Mouse (Mus musculus) midbrain, embryonic 14.5 days (tissue): ENCODE results near the gene Elavl1. TPM values are rescaled to one million over a fixed set of nuclear protein-coding genes. Genes with fewer than 3 reads are reported as not detected.
A peak's percentile ranks its signal among the peaks of the same experiment; 100 is the strongest.

Experiments used
- ATAC-seq: fragments of 200-750 bp; cut with Nextera tagmentation; 2 replicates; pipeline ENCODE4 v1.8.0; 2017; ENCODE audit warnings: moderate number of reproducible peaks, moderate library complexity; ENCODE audit not compliant: low FRiP score, low TSS enrichment
- DNase-seq: peaks from one replicate; pipeline ENCODE4 v3.0.0-alpha.2; 2015
- H3K27ac ChIP-seq: fragments of 300-500 bp; sonication (generic); replicated peaks from 2 replicates; pipeline ENCODE4 v1.5.1; 2014; ENCODE audit warnings: mild to moderate bottlenecking, low read depth, low read length, moderate library complexity
- H3K27me3 ChIP-seq: fragments of 300-500 bp; sonication (generic); 2 replicates; pipeline ENCODE4 v1.6.1; 2014; ENCODE audit warnings: low read length, control low read depth, mixed read lengths; ENCODE audit not compliant: control insufficient read depth, insufficient read depth
- H3K36me3 ChIP-seq: fragments of 300-500 bp; sonication (generic); 2 replicates; pipeline ENCODE4 v1.6.1; 2014; ENCODE audit warnings: low read length, control low read depth; ENCODE audit not compliant: control insufficient read depth, insufficient read depth
- H3K4me1 ChIP-seq: fragments of 300-500 bp; sonication (generic); 2 replicates; pipeline ENCODE4 v1.6.1; 2014; ENCODE audit warnings: mild to moderate bottlenecking, antibody characterized with exemption, low read length, control low read depth; ENCODE audit not compliant: control insufficient read depth, insufficient read depth
- H3K4me2 ChIP-seq: fragments of 300-500 bp; sonication (generic); 2 replicates; pipeline ENCODE4 v1.6.1; 2014; ENCODE audit warnings: mild to moderate bottlenecking, low read length, moderate library complexity
- H3K4me3 ChIP-seq: fragments of 300-500 bp; sonication (generic); replicated peaks from 2 replicates; pipeline ENCODE4 v1.5.1; 2014; ENCODE audit warnings: low read depth, low read length
- H3K9ac ChIP-seq: fragments of 300-500 bp; sonication (generic); replicated peaks from 2 replicates; pipeline ENCODE4 v1.6.1; 2014; ENCODE audit warnings: mild to moderate bottlenecking, low read length, moderate library complexity
- H3K9me3 ChIP-seq: fragments of 300-500 bp; sonication (generic); 2 replicates; pipeline ENCODE4 v1.6.1; 2016; ENCODE audit warnings: low read length, control low read depth, mixed read lengths; ENCODE audit not compliant: control insufficient read depth
- WGBS: fragments of 180-500 bp; shearing (Covaris S2); extraction: QIAGEN DNeasy Blood & Tissue Kit; methylation state at CpG from one replicate; pipeline ENCODE4 v1.1.7; 2014; 5-methylcytosine and 5-hydroxymethylcytosine counted together
- polyA plus RNA-seq: library from polyadenylated mRNA; unstranded; fragments of >200 nt; fragmentation: Nextera tagmentation; extraction: Ambion mirVana; gene quantifications from 2 replicates; pipeline ENCODE4 v1.2.1, GENCODE M21; 2014

Gene Elavl1
- polyA plus RNA-seq, 1 experiment from 2014 or later: 157 TPM

DNA sequence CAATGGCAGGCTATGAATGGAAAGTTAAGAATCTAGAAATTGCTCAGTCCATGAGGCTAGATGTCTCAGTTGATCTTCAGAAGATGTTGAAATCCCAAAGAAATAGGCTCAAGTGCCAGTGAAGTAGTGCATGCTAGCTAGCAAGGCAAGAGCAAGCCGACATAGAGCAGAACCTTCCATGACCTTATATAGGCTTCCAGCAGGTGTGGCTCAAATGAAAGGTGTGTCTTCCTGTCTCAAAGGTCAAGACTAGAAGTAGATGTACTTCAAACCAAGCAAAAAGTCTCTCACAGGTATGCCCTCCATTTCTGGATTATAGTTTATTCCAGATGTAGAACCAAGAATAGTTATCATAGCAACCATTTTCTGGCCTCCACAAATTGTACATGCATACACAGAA, 8.8 kb upstream of the Elavl1 start:
- ATAC-seq (no peak), DNase-seq (no peak)
- Histone ChIP-seq H3K27ac (no peak overlapping the region), H3K9me3 (no peaks in the 10 kb centered on the region), H3K27me3 (no peaks in the 10 kb centered on the region), H3K4me1 (no peaks in the 10 kb centered on the region), H3K9ac (no peak overlapping the region), H3K4me2 (no peak overlapping the region), H3K36me3 (peaks cover 92% of the 10 kb centered on the region), H3K4me3 (no peak overlapping the region)
- WGBS: 97% methylated on average over 1 of the region's 1 CpGs

- no peak overlapping the region for H3K4me2 ChIP-seq
- H3K9me3 ChIP-seq: no peaks in the 10 kb centered on the region
- H3K4me3 ChIP-seq: no peak overlapping the region
- no peak for DNase-seq
- H3K27ac ChIP-seq: no peak overlapping the region
- 92% methylated on average over 5 of the region's 5 CpGs for WGBS
- no peak overlapping the region for H3K9ac ChIP-seq
- peaks cover 11% of the 10 kb centered on the region; the same call in 1 of the 2 replicates for H3K4me1 ChIP-seq
- peaks cover 63% of the 10 kb centered on the region for H3K36me3 ChIP-seq
- no peaks in the 10 kb centered on the region for H3K27me3 ChIP-seq
- ATAC-seq: no peak
Measured at GRCm38 (mm10) chr8:4329000-4329399, 3.8 kb upstream of the Elavl1 start.

DNA sequence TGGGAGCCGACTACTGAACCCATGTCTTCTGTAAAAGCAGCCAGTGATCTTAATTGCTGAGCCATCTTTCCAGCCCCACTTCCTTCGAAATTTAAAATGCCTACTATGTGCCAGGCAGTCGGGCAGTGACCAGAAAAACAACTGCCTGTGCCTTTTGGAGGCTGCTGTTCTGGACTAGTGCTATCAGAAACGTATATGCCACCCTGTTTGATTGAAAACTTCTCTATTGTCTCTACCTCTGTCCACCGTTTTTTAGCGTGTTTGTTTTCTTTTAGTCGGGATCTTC, 481 bp upstream of the Elavl1 start:
- Histone ChIP-seq H3K9me3 (no peaks in the 10 kb centered on the region), H3K36me3 (peaks cover 41% of the 10 kb centered on the region), H3K4me1 (peaks cover 27% of the 10 kb centered on the region), H3K4me2 (peak overlapping the region; percentile 75), H3K4me3 (peak overlapping the region; percentile 99), H3K27me3 (no peaks in the 10 kb centered on the region), H3K27ac (peak overlapping the region; percentile 87), H3K9ac (peak overlapping the region; percentile 99)
- ATAC-seq: no peak
- 49% methylated on average over 7 of the region's 7 CpGs for WGBS
- no peak for DNase-seq

DNA sequence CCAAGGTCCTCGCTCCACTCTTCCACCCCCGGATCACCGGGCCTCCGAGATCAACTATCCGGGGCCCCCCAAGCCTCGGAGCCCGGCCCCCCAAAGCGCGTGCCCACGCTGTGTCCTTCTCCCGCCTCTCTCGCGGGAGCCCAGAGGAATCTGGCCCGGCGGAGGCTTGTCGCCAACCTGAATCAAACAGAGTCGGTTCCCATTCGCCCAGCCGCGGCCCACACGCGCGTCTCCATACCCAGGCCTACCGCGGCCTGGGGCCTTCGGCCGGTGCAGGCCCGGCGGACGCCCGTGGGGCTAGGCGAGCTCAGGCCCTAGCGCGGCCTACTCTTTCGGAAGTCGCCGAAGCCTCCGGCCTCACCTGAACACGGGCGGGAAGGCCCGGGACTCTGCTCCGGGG, 688 bp downstream of the Elavl1 start:
- Histone ChIP-seq H3K4me3 (peak overlapping the region; percentile 99), H3K9me3 (no peaks in the 10 kb centered on the region), H3K4me2 (peak overlapping the region; percentile 72), H3K4me1 (peaks cover 27% of the 10 kb centered on the region), H3K36me3 (peaks cover 36% of the 10 kb centered on the region), H3K27ac (peak overlapping the region; percentile 87), H3K9ac (peak overlapping the region; percentile 99), H3K27me3 (no peaks in the 10 kb centered on the region)
- under 1% methylated on average over 42 of the region's 42 CpGs for WGBS
- ATAC-seq (peak; percentile 76), DNase-seq (no peak)

- H3K4me2 ChIP-seq: peak overlapping the region; percentile 72
- H3K27me3 ChIP-seq: no peaks in the 10 kb centered on the region
- H3K9me3 ChIP-seq: no peaks in the 10 kb centered on the region
- WGBS: 5% methylated on average over 6 of the region's 6 CpGs
- H3K4me1 ChIP-seq: peaks cover 29% of the 10 kb centered on the region
- DNase-seq (peak; percentile 7), ATAC-seq (no peak)
- H3K9ac ChIP-seq: peak overlapping the region; percentile 99
- H3K27ac ChIP-seq: no peak overlapping the region
- peak overlapping the region; percentile 99 for H3K4me3 ChIP-seq
- peaks cover 30% of the 10 kb centered on the region for H3K36me3 ChIP-seq
Measured at GRCm38 (mm10) chr8:4323917-4324316, 1.3 kb downstream of the Elavl1 start.

- ATAC-seq: no peak
- peak; percentile 92 for DNase-seq
- Histone ChIP-seq H3K27me3 (no peaks in the 10 kb centered on the region), H3K4me2 (peak overlapping the region; percentile 72), H3K4me3 (no peak overlapping the region), H3K36me3 (peaks cover 16% of the 10 kb centered on the region), H3K4me1 (peaks cover 31% of the 10 kb centered on the region), H3K9me3 (no peaks in the 10 kb centered on the region), H3K9ac (no peak overlapping the region), H3K27ac (no peak overlapping the region)
- 31% methylated on average over 2 of the region's 2 CpGs for WGBS
Measured at GRCm38 (mm10) chr8:4322470-4322869, 2.7 kb downstream of the Elavl1 start.

GRCm38 (mm10) chr8:4321031-4321430, 4.2 kb downstream of the Elavl1 start:
- Histone ChIP-seq H3K9ac (no peak overlapping the region), H3K9me3 (no peaks in the 10 kb centered on the region), H3K27me3 (no peaks in the 10 kb centered on the region), H3K27ac (no peak overlapping the region), H3K4me1 (peaks cover 26% of the 10 kb centered on the region), H3K4me2 (no peak overlapping the region), H3K4me3 (no peak overlapping the region), H3K36me3 (peaks cover 16% of the 10 kb centered on the region)
- 91% methylated on average over 2 of the region's 2 CpGs for WGBS
- no peak for DNase-seq
- ATAC-seq: no peak

- no peak for ATAC-seq
- peaks cover 20% of the 10 kb centered on the region for H3K4me1 ChIP-seq
- 100% methylated on average over 1 of the region's 1 CpGs for WGBS
- no peak overlapping the region for H3K4me2 ChIP-seq
- no peak overlapping the region for H3K4me3 ChIP-seq
- no peak for DNase-seq
- no peaks in the 10 kb centered on the region for H3K9me3 ChIP-seq
- peaks cover 16% of the 10 kb centered on the region for H3K36me3 ChIP-seq
- no peak overlapping the region for H3K9ac ChIP-seq
- H3K27me3 ChIP-seq: no peaks in the 10 kb centered on the region
- no peak overlapping the region for H3K27ac ChIP-seq
Measured at GRCm38 (mm10) chr8:4320404-4320803, 4.8 kb downstream of the Elavl1 start.

DNA sequence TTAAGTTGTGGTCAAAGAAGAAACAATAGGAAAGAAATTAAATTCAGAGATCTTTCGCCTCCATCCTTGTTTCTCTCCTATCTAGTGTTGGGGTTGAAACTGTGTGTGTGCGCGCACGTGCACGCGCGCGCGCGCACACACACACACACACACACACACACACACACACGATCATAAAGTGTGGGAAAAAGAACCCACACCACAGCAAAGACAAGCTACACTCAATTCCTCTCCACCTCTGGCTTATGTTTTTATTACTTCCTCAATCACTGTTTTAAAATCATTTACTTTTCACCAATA, 5.7 kb downstream of the Elavl1 start:
- H3K36me3 ChIP-seq: peaks cover 16% of the 10 kb centered on the region
- DNase-seq (no peak), ATAC-seq (no peak)
- H3K4me2 ChIP-seq: no peak overlapping the region
- H3K4me1 ChIP-seq: peaks cover 20% of the 10 kb centered on the region
- H3K9me3 ChIP-seq: no peaks in the 10 kb centered on the region
- no peak overlapping the region for H3K27ac ChIP-seq
- no peak overlapping the region for H3K4me3 ChIP-seq
- 98% methylated on average over 11 of the region's 11 CpGs for WGBS
- H3K9ac ChIP-seq: no peak overlapping the region
- no peaks in the 10 kb centered on the region for H3K27me3 ChIP-seq
